Mouse (Mus musculus): ENCODE measurements around the gene Tank. TPM values are rescaled to one million over a fixed set of nuclear protein-coding genes. Genes with fewer than 3 reads are reported as not detected.
A peak's percentile ranks its signal among the peaks of the same experiment; 100 is the strongest.

The Tank gene
- polyA plus RNA-seq, 1 experiment from 2014 or later = 20.7 TPM

GRCm38 (mm10) chr2:61651640-61652039 lies 73.3 kb downstream of the Tank start:
- ATAC-seq (ENCODE audit: low FRiP score, low TSS enrichment) (no peak), DNase-seq (ENCODE audit: low spot score) (no peak)
- Histone ChIP-seq H3K36me3 (ENCODE audit: control insufficient read depth, insufficient read depth, low read length) (peaks cover 10% of the 10 kb centered on the region; the same call in 1 of the 2 replicates), H3K4me3 (ENCODE audit: low read depth, low read length) (no peak overlapping the region), H3K4me2 (replicated peaks; ENCODE audit: low read depth) (no peak overlapping the region), H3K27me3 (ENCODE audit: control insufficient read depth, insufficient read depth, low read length) (no peaks in the 10 kb centered on the region), H3K27ac (replicated peaks) (no peak overlapping the region), H3K4me1 (replicated peaks; ENCODE audit: control insufficient read depth, insufficient read depth) (no peaks in the 10 kb centered on the region), H3K9ac (ENCODE audit: low read length) (no peak overlapping the region), H3K9me3 (ENCODE audit: control insufficient read depth, low read length) (no peaks in the 10 kb centered on the region)
- 92% methylated on average over 3 of the region's 3 CpGs for WGBS
- TF ChIP-seq EP300 (optimal IDR thresholded peaks at IDR 0.05) (no peak), CTCF (IDR thresholded peaks at IDR 0.05; ENCODE audit: low read depth) (no peak)

- no peak overlapping the region for H3K27ac ChIP-seq (replicated peaks)
- 31% methylated on average over 12 of the region's 12 CpGs for WGBS
- peak overlapping the region; percentile 49 for H3K4me3 ChIP-seq (ENCODE audit: low read depth, low read length)
- peak; percentile 21; the same call in 1 of the 2 replicates for ATAC-seq (ENCODE audit: low FRiP score, low TSS enrichment)
- peak overlapping the region; percentile 97 for H3K4me2 ChIP-seq (replicated peaks; ENCODE audit: low read depth)
- no peak for TF ChIP-seq CTCF (IDR thresholded peaks at IDR 0.05; ENCODE audit: low read depth)
- no peak for TF ChIP-seq EP300 (optimal IDR thresholded peaks at IDR 0.05)
- peaks cover under 1% of the 10 kb centered on the region; the same call in 1 of the 2 replicates for H3K36me3 ChIP-seq (ENCODE audit: control insufficient read depth, insufficient read depth, low read length)
- no peak overlapping the region for H3K9ac ChIP-seq (ENCODE audit: low read length)
- H3K27me3 ChIP-seq (ENCODE audit: control insufficient read depth, insufficient read depth, low read length) = no peaks in the 10 kb centered on the region
- no peaks in the 10 kb centered on the region for H3K9me3 ChIP-seq (ENCODE audit: control insufficient read depth, low read length)
- H3K4me1 ChIP-seq (replicated peaks; ENCODE audit: control insufficient read depth, insufficient read depth) = no peaks in the 10 kb centered on the region
- no peak for DNase-seq (ENCODE audit: low spot score)
These were observed 76.6 kb downstream of the Tank start for GRCm38 (mm10) chr2:61655046-61655381.

GRCm38 (mm10) chr2:61655382-61656281 lies 77.2 kb downstream of the Tank start:
- DNase-seq (ENCODE audit: low spot score) = peak; percentile 31
- Histone ChIP-seq H3K9ac (ENCODE audit: low read length) (no peak overlapping the region), H3K27ac (replicated peaks) (no peak overlapping the region), H3K4me1 (replicated peaks; ENCODE audit: control insufficient read depth, insufficient read depth) (no peaks in the 10 kb centered on the region), H3K4me3 (ENCODE audit: low read depth, low read length) (peak overlapping the region; percentile 49), H3K27me3 (ENCODE audit: control insufficient read depth, insufficient read depth, low read length) (no peaks in the 10 kb centered on the region), H3K36me3 (ENCODE audit: control insufficient read depth, insufficient read depth, low read length) (no peaks in the 10 kb centered on the region), H3K4me2 (replicated peaks; ENCODE audit: low read depth) (peak overlapping the region; percentile 97), H3K9me3 (ENCODE audit: control insufficient read depth, low read length) (no peaks in the 10 kb centered on the region)
- TF ChIP-seq EP300 (optimal IDR thresholded peaks at IDR 0.05) (no peak), CTCF (IDR thresholded peaks at IDR 0.05; ENCODE audit: low read depth) (no peak)
- under 1% methylated on average over 43 of the region's 46 CpGs for WGBS
- ATAC-seq (ENCODE audit: low FRiP score, low TSS enrichment) = peak; percentile 40; the same call in 1 of the 2 replicates

- DNase-seq (ENCODE audit: low spot score) (peak; percentile 65), ATAC-seq (ENCODE audit: low FRiP score, low TSS enrichment) (peak; percentile 83)
- no peaks in the 10 kb centered on the region for H3K4me1 ChIP-seq (replicated peaks; ENCODE audit: control insufficient read depth, insufficient read depth)
- no peak overlapping the region for H3K27ac ChIP-seq (replicated peaks)
- no peaks in the 10 kb centered on the region for H3K9me3 ChIP-seq (ENCODE audit: control insufficient read depth, low read length)
- H3K36me3 ChIP-seq (ENCODE audit: control insufficient read depth, insufficient read depth, low read length) = no peaks in the 10 kb centered on the region
- no peaks in the 10 kb centered on the region for H3K27me3 ChIP-seq (ENCODE audit: control insufficient read depth, insufficient read depth, low read length)
- H3K9ac ChIP-seq (ENCODE audit: low read length) = peak overlapping the region; percentile 41; the same call in 1 of the 2 replicates
- H3K4me3 ChIP-seq (ENCODE audit: low read depth, low read length) = peak overlapping the region; percentile 49
- peak overlapping the region; percentile 97 for H3K4me2 ChIP-seq (replicated peaks; ENCODE audit: low read depth)
- 4% methylated on average over 65 of the region's 85 CpGs for WGBS
- TF ChIP-seq CTCF (IDR thresholded peaks at IDR 0.05; ENCODE audit: low read depth) (0 out of 2 replicates have a peak, but pooled peaks have one; percentile 3), EP300 (optimal IDR thresholded peaks at IDR 0.05) (no peak)
These were observed 78.3 kb downstream of the Tank start for GRCm38 (mm10) chr2:61656421-61657411.

- DNase-seq (ENCODE audit: low spot score) (no peak), ATAC-seq (ENCODE audit: low FRiP score, low TSS enrichment) (no peak)
- 81% methylated on average over 2 of the region's 2 CpGs for WGBS
- no peak overlapping the region for H3K4me2 ChIP-seq (replicated peaks; ENCODE audit: low read depth)
- no peak overlapping the region for H3K27ac ChIP-seq (replicated peaks)
- no peaks in the 10 kb centered on the region for H3K9me3 ChIP-seq (ENCODE audit: control insufficient read depth, low read length)
- H3K9ac ChIP-seq (ENCODE audit: low read length) = no peak overlapping the region
- H3K36me3 ChIP-seq (ENCODE audit: control insufficient read depth, insufficient read depth, low read length) = no peaks in the 10 kb centered on the region
- H3K4me3 ChIP-seq (ENCODE audit: low read depth, low read length) = no peak overlapping the region
- no peaks in the 10 kb centered on the region for H3K4me1 ChIP-seq (replicated peaks; ENCODE audit: control insufficient read depth, insufficient read depth)
- TF ChIP-seq EP300 (optimal IDR thresholded peaks at IDR 0.05) = no peak
- no peak for TF ChIP-seq CTCF (IDR thresholded peaks at IDR 0.05; ENCODE audit: low read depth)
- no peaks in the 10 kb centered on the region for H3K27me3 ChIP-seq (ENCODE audit: control insufficient read depth, insufficient read depth, low read length)
These were observed 80.9 kb downstream of the Tank start for GRCm38 (mm10) chr2:61659254-61659653.
